Mouse (Mus musculus) MEL (cell line): ENCODE results near the gene Srsf3. TPM values are rescaled to one million over a fixed set of nuclear protein-coding genes. Genes with fewer than 3 reads are reported as not detected.

Experiments
- DNase-seq: peaks from one replicate; pipeline ENCODE4 v3.0.0; 2011; ENCODE audit warnings: low read depth, low spot score
- H3K27ac ChIP-seq: 2 replicates; pipeline ENCODE4 v1.5.1; 2012; ENCODE audit warnings: low read depth, mild to moderate bottlenecking, control low read depth, low read length, moderate library complexity; ENCODE audit not compliant: control insufficient read depth
- H3K27me3 ChIP-seq, 2 experiments: fragments of 150-350 bp in 1 of 2; sonication (generic) in 1 of 2; 2 replicates each; pipeline ENCODE4 v1.6.1; 2012; ENCODE audit warnings: low read length in 2 of 2, mild to moderate bottlenecking in 2 of 2, improper control_type of control experiment in 1 of 2, moderate library complexity in 1 of 2; ENCODE audit not compliant: insufficient read depth in 2 of 2, control insufficient read depth in 1 of 2
- H3K36me3 ChIP-seq, 2 experiments: 2 replicates each; pipeline ENCODE4 v1.6.1; 2012 to 2014; ENCODE audit warnings: low read length in 2 of 2, improper control_type of control experiment in 1 of 2, inconsistent platforms in 1 of 2, mild to moderate bottlenecking in 1 of 2; ENCODE audit not compliant: insufficient read depth in 2 of 2, control insufficient read depth in 1 of 2
- H3K4me1 ChIP-seq, 2 experiments: fragments of 150-350 bp in 1 of 2; sonication (generic) in 1 of 2; 2 replicates each; pipeline ENCODE4 v1.6.1; 2012; ENCODE audit warnings: low read length in 2 of 2, improper control_type of control experiment in 1 of 2, mild to moderate bottlenecking in 1 of 2; ENCODE audit not compliant: insufficient read depth in 2 of 2, control insufficient read depth in 1 of 2
- H3K4me3 ChIP-seq, 2 experiments: fragments of 150-350 bp in 1 of 2; sonication (generic) in 1 of 2; 2 replicates each; pipeline ENCODE4 v1.5.1; 2012; ENCODE audit warnings: low read depth in 2 of 2, low read length in 2 of 2, mild to moderate bottlenecking in 2 of 2, moderate library complexity in 2 of 2, control low read depth in 1 of 2, improper control_type of control experiment in 1 of 2; ENCODE audit not compliant: control insufficient read depth in 1 of 2, insufficient read depth in 1 of 2
- H3K79me2 ChIP-seq: 2 replicates; pipeline ENCODE4 v1.6.1; 2012; ENCODE audit warnings: mild to moderate bottlenecking, low read length, moderate library complexity; ENCODE audit not compliant: control insufficient read depth, poor library complexity, insufficient read depth
- H3K9ac ChIP-seq: 2 replicates; pipeline ENCODE4 v1.6.1; 2012; ENCODE audit warnings: low read depth, mild to moderate bottlenecking, control low read depth, low read length, moderate library complexity; ENCODE audit not compliant: control insufficient read depth, poor library complexity, severe bottlenecking
- H3K9me3 ChIP-seq: fragments of 150-350 bp; sonication (generic); replicated peaks from 2 replicates; pipeline ENCODE4 v1.6.1; 2012; ENCODE audit warnings: mild to moderate bottlenecking, low read length, improper control_type of control experiment, moderate library complexity; ENCODE audit not compliant: insufficient read depth
- BHLHE40 ChIP-seq: IDR thresholded peaks from 2 replicates; pipeline ENCODE4 v1.6.1; 2012; ENCODE audit warnings: low read depth, mild to moderate bottlenecking, inconsistent platforms, low read length, improper control_type of control experiment, borderline replicate concordance
- CHD1 ChIP-seq: IDR thresholded peaks from 2 replicates; pipeline ENCODE4 v1.6.1; 2012; ENCODE audit warnings: low read depth, mild to moderate bottlenecking, inconsistent platforms, low read length, improper control_type of control experiment
- CHD2 ChIP-seq: IDR thresholded peaks from 2 replicates; pipeline ENCODE4 v1.6.1; 2011; ENCODE audit warnings: low read length, improper control_type of control experiment
- ELF1 ChIP-seq: IDR thresholded peaks from 2 replicates; pipeline ENCODE4 v1.6.1; 2014; ENCODE audit warnings: low read depth, mild to moderate bottlenecking, inconsistent platforms, low read length, improper control_type of control experiment, moderate library complexity
- EP300 ChIP-seq, 2 experiments: IDR thresholded peaks; 2 replicates each; pipeline ENCODE4 v1.6.1; 2011; ENCODE audit warnings: improper control_type of control experiment in 2 of 2, low read length in 2 of 2, low read depth in 1 of 2, mild to moderate bottlenecking in 1 of 2
- ETS1 ChIP-seq: IDR thresholded peaks from 2 replicates; pipeline ENCODE4 v1.6.1; 2012; ENCODE audit warnings: low read depth, mild to moderate bottlenecking, inconsistent platforms, low read length, improper control_type of control experiment, moderate library complexity
- GATA1 ChIP-seq: IDR thresholded peaks from 2 replicates; pipeline ENCODE4 v1.6.1; 2011; ENCODE audit warnings: low read depth, low read length, improper control_type of control experiment
- JUND ChIP-seq: IDR thresholded peaks from 2 replicates; pipeline ENCODE4 v1.6.1; 2011; ENCODE audit warnings: low read depth, mild to moderate bottlenecking, improper control_type of control experiment, low read length
- KAT2A ChIP-seq: conservative IDR thresholded peaks from 2 replicates; pipeline ENCODE4 v1.6.1; 2012; ENCODE audit warnings: low read depth, low read length, improper control_type of control experiment, inconsistent platforms
- MAFK ChIP-seq: IDR thresholded peaks from 2 replicates; pipeline ENCODE4 v1.6.1; 2011; ENCODE audit warnings: low read depth, mild to moderate bottlenecking, low read length, improper control_type of control experiment, borderline replicate concordance
- MAZ ChIP-seq: IDR thresholded peaks from 2 replicates; pipeline ENCODE4 v1.6.1; 2012; ENCODE audit warnings: low read depth, mild to moderate bottlenecking, inconsistent platforms, low read length, improper control_type of control experiment
- MEF2A ChIP-seq: IDR thresholded peaks from 2 replicates; pipeline ENCODE4 v1.6.1; 2014; ENCODE audit warnings: low read depth, mild to moderate bottlenecking, inconsistent platforms, low read length, improper control_type of control experiment; ENCODE audit not compliant: poor library complexity, insufficient replicate concordance, severe bottlenecking; ENCODE audit errors: extremely low read depth
- MXI1 ChIP-seq: IDR thresholded peaks from 2 replicates; pipeline ENCODE4 v1.6.1; 2011; ENCODE audit warnings: mild to moderate bottlenecking, low read depth, low read length, improper control_type of control experiment
- MYB ChIP-seq: IDR thresholded peaks from 2 replicates; pipeline ENCODE4 v1.6.1; 2011; ENCODE audit warnings: mild to moderate bottlenecking, low read depth, low read length, improper control_type of control experiment
- POLR2A ChIP-seq, 2 experiments: IDR thresholded peaks; 2 replicates each; pipeline ENCODE4 v1.6.1; 2011 to 2012; ENCODE audit warnings: low read length in 2 of 2, mild to moderate bottlenecking in 2 of 2, control low read depth in 1 of 2, improper control_type of control experiment in 1 of 2, low read depth in 1 of 2, moderate library complexity in 1 of 2; ENCODE audit not compliant: control insufficient read depth in 1 of 2, insufficient read depth in 1 of 2, poor library complexity in 1 of 2
- RCOR1 ChIP-seq: IDR thresholded peaks from 2 replicates; pipeline ENCODE4 v1.6.1; 2012; ENCODE audit warnings: low read depth, mild to moderate bottlenecking, inconsistent platforms, low read length, improper control_type of control experiment
- SIN3A ChIP-seq: IDR thresholded peaks from 2 replicates; pipeline ENCODE4 v1.6.1; 2012; ENCODE audit warnings: low read length, improper control_type of control experiment, inconsistent platforms
- SMC3 ChIP-seq: IDR thresholded peaks from 2 replicates; pipeline ENCODE4 v1.6.1; 2011; ENCODE audit warnings: low read depth, low read length, improper control_type of control experiment
- TAL1 ChIP-seq: IDR thresholded peaks from 2 replicates; pipeline ENCODE4 v1.6.1; 2012; ENCODE audit warnings: mild to moderate bottlenecking, inconsistent platforms, low read length, moderate library complexity, mixed read lengths
- UBTF ChIP-seq: IDR thresholded peaks from 2 replicates; pipeline ENCODE4 v1.6.1; 2012; ENCODE audit warnings: low read depth, mild to moderate bottlenecking, inconsistent platforms, low read length, improper control_type of control experiment, moderate library complexity, borderline replicate concordance; ENCODE audit not compliant: insufficient read depth
- USF1 ChIP-seq: IDR thresholded peaks from 2 replicates; pipeline ENCODE4 v1.6.1; 2014; ENCODE audit warnings: low read depth, mild to moderate bottlenecking, inconsistent platforms, low read length, improper control_type of control experiment, moderate library complexity
- ZC3H11A ChIP-seq: IDR thresholded peaks from 2 replicates; pipeline ENCODE4 v1.6.1; 2012; ENCODE audit warnings: low read depth, mild to moderate bottlenecking, inconsistent platforms, low read length, improper control_type of control experiment
- ZMIZ1 ChIP-seq: IDR thresholded peaks from 2 replicates; pipeline ENCODE4 v1.6.1; 2012; ENCODE audit warnings: low read depth, mild to moderate bottlenecking, inconsistent platforms, low read length, improper control_type of control experiment, moderate library complexity
- polyA plus RNA-seq, 2 experiments: library from polyadenylated mRNA; stranded (reverse) in 1 of 2; unstranded in 1 of 2; fragments of >175 nt in 1 of 2; fragments of >200 nt in 1 of 2; gene quantifications; 2 replicates each; pipeline versions ENCODE4 v1.2.1 to v1.2.4; 2012; ENCODE audit warnings: low replicate concordance in 2 of 2, low read depth in 1 of 2; ENCODE audit not compliant: insufficient read length in 2 of 2, insufficient read depth in 1 of 2, missing spikeins in 1 of 2
- total RNA-seq: library from RNA; depleted of rRNA; stranded (reverse); fragments of 300-350 nt; gene quantifications from 2 replicates; pipeline ENCODE4 v1.2.3, GENCODE M21; 2012

Srsf3 gene
- total and polyA plus RNA-seq, 3 experiments: 326 to 556 (median 367) TPM

DNA sequence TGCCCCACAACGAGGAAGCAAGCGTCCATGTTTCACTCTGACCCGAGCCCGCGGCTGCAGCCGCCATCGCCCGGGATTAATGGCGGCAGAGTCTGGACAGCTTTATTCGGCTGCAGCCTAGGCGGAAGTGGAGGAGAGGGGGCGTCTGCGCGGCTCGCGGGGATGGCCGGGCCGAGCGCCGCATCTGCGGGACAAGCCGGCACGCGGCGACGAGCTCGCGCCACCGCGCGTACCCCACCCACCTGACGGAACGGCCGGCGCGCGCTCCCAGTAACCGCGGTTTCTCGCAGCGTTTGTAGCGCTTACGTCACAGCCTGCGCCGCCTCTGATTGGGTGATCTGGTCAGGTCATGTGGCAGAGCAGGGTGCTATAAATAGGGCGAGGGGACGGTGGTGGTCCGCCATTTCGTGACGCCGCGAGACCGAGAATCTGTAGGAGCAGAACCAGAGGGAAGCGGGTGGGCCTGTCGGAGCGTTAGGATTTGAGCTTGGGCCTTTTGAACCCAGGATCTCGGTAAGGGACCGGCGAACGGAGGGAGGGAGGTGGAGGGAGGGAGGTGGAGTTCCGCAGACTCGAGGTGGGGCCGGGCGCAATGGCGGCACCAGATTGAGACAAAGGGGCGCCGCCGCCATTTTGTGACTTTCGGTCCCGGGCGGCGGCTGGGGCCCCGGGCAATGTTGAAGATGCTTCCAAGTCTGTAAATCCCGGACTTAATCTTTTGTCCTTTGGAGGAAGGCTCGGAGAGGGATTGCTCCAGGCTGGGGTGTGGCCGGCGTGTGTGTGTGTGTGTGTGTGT is at the start of gene Srsf3 (continued):
- TF ChIP-seq MAFK: no peak
- TF ChIP-seq ELF1: peak; percentile 83
- peak; percentile 51; the same call in 1 of the 2 replicates for TF ChIP-seq BHLHE40
- no peak; the same call in 1 of the 2 replicates for TF ChIP-seq ETS1

DNA sequence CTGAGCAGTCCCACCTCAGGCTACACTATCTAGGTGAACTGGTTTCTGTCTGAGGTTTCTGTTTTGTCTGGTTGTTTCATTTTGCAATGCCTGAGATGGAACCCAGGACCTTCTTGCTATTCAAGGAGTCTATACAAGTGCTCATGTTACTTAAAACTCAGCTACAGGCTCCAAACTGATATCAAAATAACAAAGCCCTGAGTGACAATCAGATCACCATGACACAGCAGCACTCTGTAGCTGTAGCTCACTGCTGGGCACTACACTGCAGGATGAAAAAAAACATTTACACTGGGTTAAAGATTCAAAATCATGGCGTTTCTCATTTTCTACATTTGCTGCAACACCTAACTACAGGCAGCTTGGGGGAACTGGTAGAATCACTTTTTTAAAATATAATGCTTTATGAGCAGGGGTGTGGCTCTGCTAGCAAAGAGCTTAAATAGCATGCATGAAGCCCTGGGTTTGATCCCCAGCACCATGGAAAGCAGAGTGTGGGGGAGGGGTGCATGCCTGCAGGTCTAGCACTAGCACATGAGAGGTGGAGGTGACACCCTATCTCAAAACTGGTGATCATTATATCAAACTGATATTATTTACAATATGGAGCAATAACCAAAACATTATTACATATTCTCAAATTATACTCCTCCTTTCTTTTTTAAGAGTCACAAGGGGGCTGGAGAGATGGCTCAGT is 47.6 kb upstream of the Srsf3 start:
- Histone ChIP-seq H3K4me1 (no peaks in the 10 kb centered on the region), H3K27me3 (no peaks in the 10 kb centered on the region), H3K36me3 (no peaks in the 10 kb centered on the region; a peak in 2 of 4 replicates), H3K27ac (no peak overlapping the region), H3K9me3 (no peaks in the 10 kb centered on the region), H3K9ac (no peak overlapping the region), H3K4me3 (no peak overlapping the region), H3K79me2 (no peaks in the 10 kb centered on the region)
- TF ChIP-seq JUND (no peak), POLR2A (IDR thresholded peaks at IDR 0.05; ENCODE audit: control insufficient read depth in 1 of 2, insufficient read depth in 1 of 2, low read depth in 1 of 2, low read length in 2 of 2, poor library complexity in 1 of 2) (no peak), BHLHE40 (no peak), CHD1 (no peak), EP300 (IDR thresholded peaks at IDR 0.05; ENCODE audit: low read depth in 1 of 2, low read length in 2 of 2) (no peak), SIN3A (no peak), USF1 (no peak), MYB (no peak), KAT2A (no peak), CHD2 (no peak), MXI1 (no peak), ZC3H11A (no peak), GATA1 (no peak), MAZ (no peak), RCOR1 (no peak), MEF2A (no peak), UBTF (no peak), SMC3 (no peak), ZMIZ1 (no peak), TAL1 (no peak)
- no peak for DNase-seq
